Mouse (Mus musculus) ovary, adult 18-20 months (tissue): Measurements from ENCODE around the gene Mettl27.

Experiments used
- DNase-seq: peaks from one replicate; pipeline ENCODE4 v3.0.0; 2022; ENCODE audit warnings: low spot score, mixed read lengths

The Mettl27 gene

GRCm38 (mm10) chr5:134932179-134932902 is at the start of gene Mettl27:
Gene Mettl27 (plus strand): TSS chr5:134932368.
- DNase-seq: peak; percentile 89

GRCm38 (mm10) chr5:134883077-134883476 is 49.1 kb upstream of the Mettl27 start:
- no peak for DNase-seq

GRCm38 (mm10) chr5:134887447-134888335 is 44.5 kb upstream of the Mettl27 start:
- DNase-seq: no peak

GRCm38 (mm10) chr5:134888505-134888904 is 43.7 kb upstream of the Mettl27 start:
- DNase-seq: no peak

GRCm38 (mm10) chr5:134890601-134891054 is 41.5 kb upstream of the Mettl27 start:
- no peak for DNase-seq

- DNase-seq: no peak
These were observed 40.6 kb upstream of the Mettl27 start for GRCm38 (mm10) chr5:134891552-134891951.

- DNase-seq: no peak
These were observed 39.5 kb upstream of the Mettl27 start for GRCm38 (mm10) chr5:134892717-134893116.

- no peak for DNase-seq
These were observed 36.9 kb upstream of the Mettl27 start for GRCm38 (mm10) chr5:134895291-134895690.

- no peak for DNase-seq
These were observed 35.2 kb upstream of the Mettl27 start for GRCm38 (mm10) chr5:134896965-134897364.

- DNase-seq: no peak
These were observed 34.6 kb upstream of the Mettl27 start for GRCm38 (mm10) chr5:134897596-134897995.

GRCm38 (mm10) chr5:134901012-134901643 is 31.0 kb upstream of the Mettl27 start:
- no peak for DNase-seq

- DNase-seq: no peak
These were observed 30.5 kb upstream of the Mettl27 start for GRCm38 (mm10) chr5:134901644-134902027.

- DNase-seq: no peak
These were observed 25.5 kb upstream of the Mettl27 start, which contains the start of gene Tmem270 for GRCm38 (mm10) chr5:134906633-134907032. Gene Tmem270 (minus strand): TSS chr5:134906733.

GRCm38 (mm10) chr5:134907135-134907534 is 25.0 kb upstream of the Mettl27 start:
- DNase-seq: peak; percentile 82

- DNase-seq: no peak
These were observed 20.3 kb upstream of the Mettl27 start for GRCm38 (mm10) chr5:134911901-134912300.

GRCm38 (mm10) chr5:134913352-134913751 is 18.8 kb upstream of the Mettl27 start:
- DNase-seq: no peak

- no peak for DNase-seq
These were observed 18.4 kb upstream of the Mettl27 start for GRCm38 (mm10) chr5:134913753-134914152.

GRCm38 (mm10) chr5:134914510-134914909 is 17.7 kb upstream of the Mettl27 start:
- DNase-seq: no peak

GRCm38 (mm10) chr5:134915311-134915710 is 16.9 kb upstream of the Mettl27 start, which contains the start of gene Cldn13:
Gene Cldn13 (minus strand): TSS chr5:134915526.
- DNase-seq: no peak

- DNase-seq: peak; percentile 19
These were observed 13.9 kb upstream of the Mettl27 start for GRCm38 (mm10) chr5:134918071-134918832.

- DNase-seq: no peak
These were observed 13.1 kb upstream of the Mettl27 start for GRCm38 (mm10) chr5:134919097-134919496.
